Mouse (Mus musculus): ENCODE measurements around the gene Myh7b.

DNA sequence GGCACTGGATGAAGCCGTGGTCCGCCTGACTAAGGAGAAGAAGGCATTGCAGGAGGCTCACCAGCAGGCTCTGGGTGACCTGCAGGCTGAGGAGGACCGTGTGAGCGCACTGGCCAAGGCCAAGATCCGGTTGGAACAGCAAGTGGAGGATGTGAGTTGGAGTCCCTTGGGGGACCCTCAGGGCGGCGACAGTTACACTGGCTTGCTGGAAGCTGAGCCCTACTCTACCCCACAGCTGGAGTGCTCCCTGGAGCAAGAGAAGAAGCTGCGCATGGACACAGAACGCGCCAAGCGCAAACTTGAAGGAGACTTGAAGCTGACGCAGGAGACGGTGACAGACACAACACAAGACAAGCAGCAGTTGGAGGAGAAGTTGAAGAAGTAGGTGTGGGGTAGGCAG, 17.5 kb downstream of the Myh7b start:
- no peak for TF ChIP-seq POLR2A (IDR thresholded peaks at IDR 0.05; ENCODE audit: low read depth, low read length)
- no peak for TF ChIP-seq CTCF (IDR thresholded peaks at IDR 0.05; ENCODE audit: extremely low read depth, insufficient read depth, insufficient read length, insufficient replicate concordance)

All from spleen, adult 2 months (tissue).